Mouse (Mus musculus) CH12.LX (cell line): Measurements from ENCODE around the gene Spib. TPM values are rescaled to one million over a fixed set of nuclear protein-coding genes. Genes with fewer than 3 reads are reported as not detected.

ENCODE experiments used
- DNase-seq: peaks from one replicate; pipeline ENCODE4 v3.0.0-alpha.2; 2013; ENCODE audit errors: extremely low read depth
- H3K27ac ChIP-seq: 2 replicates; pipeline ENCODE4 v1.5.1; 2012; ENCODE audit warnings: low read depth, mild to moderate bottlenecking, control low read depth, moderate library complexity; ENCODE audit not compliant: insufficient read depth
- H3K27me3 ChIP-seq: replicated peaks from 2 replicates; pipeline ENCODE3; 2012; ENCODE audit warnings: inconsistent platforms
- H3K36me3 ChIP-seq, 2 experiments: replicated peaks in 1 of 2; 2 replicates each; pipeline versions ENCODE3 to v1.6.1; 2012; ENCODE audit warnings: inconsistent platforms in 1 of 2, low read length in 1 of 2, mild to moderate bottlenecking in 1 of 2, mixed read lengths in 1 of 2, moderate library complexity in 1 of 2; ENCODE audit not compliant: control insufficient read depth in 1 of 2, insufficient read depth in 1 of 2
- H3K4me1 ChIP-seq, 2 experiments: 2 replicates each; pipeline ENCODE4 v1.6.1; 2012; ENCODE audit warnings: inconsistent platforms in 1 of 2, moderate library complexity in 1 of 2; ENCODE audit not compliant: insufficient read depth in 2 of 2, control insufficient read depth in 1 of 2
- H3K4me2 ChIP-seq: 2 replicates; pipeline ENCODE4 v1.6.1; 2012; ENCODE audit warnings: low read depth, mild to moderate bottlenecking, control low read depth; ENCODE audit not compliant: poor library complexity, insufficient read depth, severe bottlenecking
- H3K4me3 ChIP-seq, 3 experiments: fragments of 150-350 bp in 1 of 3; sonication (generic) in 1 of 3; replicated peaks in 1 of 3; 2 replicates each; pipeline versions ENCODE3 to v1.5.1; 2011 to 2012; ENCODE audit warnings: low read depth in 2 of 3, low read length in 2 of 3, mild to moderate bottlenecking in 2 of 3, moderate library complexity in 2 of 3, control low read depth in 1 of 3, improper control_type of control experiment in 1 of 3, inconsistent platforms in 1 of 3, mixed read lengths in 1 of 3; ENCODE audit not compliant: poor library complexity in 1 of 3
- H3K79me2 ChIP-seq: replicated peaks from 2 replicates; pipeline ENCODE4 v1.6.1; 2012; ENCODE audit warnings: mild to moderate bottlenecking, moderate library complexity; ENCODE audit not compliant: control insufficient read depth, poor library complexity, insufficient read depth, severe bottlenecking; ENCODE audit errors: extremely low read depth
- H3K9ac ChIP-seq: 2 replicates; pipeline ENCODE4 v1.6.1; 2012; ENCODE audit warnings: low read depth, mild to moderate bottlenecking, control low read depth, moderate library complexity; ENCODE audit not compliant: insufficient read depth
- H3K9me3 ChIP-seq: replicated peaks from 2 replicates; pipeline ENCODE3; 2012; ENCODE audit warnings: low read length, inconsistent platforms, mixed read lengths
- BHLHE40 ChIP-seq: IDR thresholded peaks from 2 replicates; pipeline ENCODE4 v1.6.1; 2011; ENCODE audit warnings: mild to moderate bottlenecking, low read depth, low read length, improper control_type of control experiment
- CHD1 ChIP-seq: IDR thresholded peaks from 2 replicates; pipeline ENCODE4 v1.6.1; 2012; ENCODE audit warnings: low read depth, low read length, improper control_type of control experiment, inconsistent platforms
- CHD2 ChIP-seq: IDR thresholded peaks from 2 replicates; pipeline ENCODE4 v1.6.1; 2011; ENCODE audit warnings: low read length, improper control_type of control experiment
- CTCF ChIP-seq, 2 experiments: IDR thresholded peaks in 1 of 2; conservative IDR thresholded peaks in 1 of 2; 2 replicates each; pipeline ENCODE4 v1.5.1; 2011 to 2012; ENCODE audit warnings: low read depth in 2 of 2, low read length in 2 of 2, improper control_type of control experiment in 1 of 2, inconsistent platforms in 1 of 2, mild to moderate bottlenecking in 1 of 2, moderate library complexity in 1 of 2
- E2F4 ChIP-seq: IDR thresholded peaks from 2 replicates; pipeline ENCODE4 v1.6.1; 2011; ENCODE audit warnings: low read depth, low read length, improper control_type of control experiment; ENCODE audit not compliant: insufficient replicate concordance
- ELF1 ChIP-seq: IDR thresholded peaks from 2 replicates; pipeline ENCODE4 v1.6.1; 2014; ENCODE audit warnings: low read depth, mild to moderate bottlenecking, inconsistent platforms, low read length, improper control_type of control experiment
- EP300 ChIP-seq: IDR thresholded peaks from 2 replicates; pipeline ENCODE4 v1.6.1; 2011; ENCODE audit warnings: low read length, improper control_type of control experiment
- ETS1 ChIP-seq: conservative IDR thresholded peaks from 2 replicates; pipeline ENCODE4 v1.6.1; 2012; ENCODE audit warnings: low read depth, mild to moderate bottlenecking, inconsistent platforms, low read length, improper control_type of control experiment, moderate library complexity
- GABPA ChIP-seq: IDR thresholded peaks from 2 replicates; pipeline ENCODE4 v1.6.1; 2012; ENCODE audit warnings: low read depth, low read length, improper control_type of control experiment, inconsistent platforms; ENCODE audit not compliant: insufficient replicate concordance
- HCFC1 ChIP-seq: IDR thresholded peaks from 2 replicates; pipeline ENCODE4 v1.6.1; 2012; ENCODE audit warnings: low read depth, mild to moderate bottlenecking, inconsistent platforms, low read length, improper control_type of control experiment
- IRF4 ChIP-seq: IDR thresholded peaks from 2 replicates; pipeline ENCODE4 v1.6.1; 2014; ENCODE audit warnings: low read depth, mild to moderate bottlenecking, inconsistent platforms, low read length, improper control_type of control experiment
- JUN ChIP-seq: IDR thresholded peaks from 2 replicates; pipeline ENCODE4 v1.6.1; 2011; ENCODE audit warnings: low read depth, mild to moderate bottlenecking, low read length, improper control_type of control experiment, moderate library complexity; ENCODE audit not compliant: insufficient read depth
- JUND ChIP-seq: conservative IDR thresholded peaks from 2 replicates; pipeline ENCODE4 v1.6.1; 2011; ENCODE audit warnings: low read depth, low read length, improper control_type of control experiment
- KAT2A ChIP-seq: IDR thresholded peaks from 2 replicates; pipeline ENCODE4 v1.6.1; 2012; ENCODE audit warnings: low read length, improper control_type of control experiment, inconsistent platforms; ENCODE audit not compliant: insufficient replicate concordance
- MAFK ChIP-seq: IDR thresholded peaks from 2 replicates; pipeline ENCODE4 v1.6.1; 2011; ENCODE audit warnings: low read length, improper control_type of control experiment; ENCODE audit not compliant: insufficient replicate concordance
- MAX ChIP-seq: IDR thresholded peaks from 2 replicates; pipeline ENCODE4 v1.6.1; 2011; ENCODE audit warnings: low read length, improper control_type of control experiment
- MAZ ChIP-seq: IDR thresholded peaks from 2 replicates; pipeline ENCODE4 v1.6.1; 2012; ENCODE audit warnings: low read depth, mild to moderate bottlenecking, inconsistent platforms, low read length, improper control_type of control experiment, moderate library complexity
- MEF2A ChIP-seq: IDR thresholded peaks from 2 replicates; pipeline ENCODE4 v1.6.1; 2014; ENCODE audit warnings: low read depth, mild to moderate bottlenecking, inconsistent platforms, low read length, improper control_type of control experiment, borderline replicate concordance
- MYC ChIP-seq: IDR thresholded peaks from 2 replicates; pipeline ENCODE4 v1.6.1; 2011; ENCODE audit warnings: low read depth, mild to moderate bottlenecking, improper control_type of control experiment, low read length
- NELFE ChIP-seq: IDR thresholded peaks from 2 replicates; pipeline ENCODE4 v1.6.1; 2011; ENCODE audit warnings: low read depth, low read length, improper control_type of control experiment
- PAX5 ChIP-seq: IDR thresholded peaks from 2 replicates; pipeline ENCODE4 v1.6.1; 2012; ENCODE audit warnings: low read length, inconsistent platforms, mixed read lengths
- POLR2A ChIP-seq: IDR thresholded peaks from 2 replicates; pipeline ENCODE4 v1.6.1; 2011; ENCODE audit warnings: low read depth, mild to moderate bottlenecking, improper control_type of control experiment, low read length
- POLR2AphosphoS2 ChIP-seq: IDR thresholded peaks from 2 replicates; pipeline ENCODE4 v1.6.1; 2011; ENCODE audit warnings: low read depth, low read length, improper control_type of control experiment
- RAD21 ChIP-seq: IDR thresholded peaks from 2 replicates; pipeline ENCODE4 v1.6.1; 2011; ENCODE audit warnings: low read depth, mild to moderate bottlenecking, low read length, improper control_type of control experiment, moderate library complexity
- SIN3A ChIP-seq: IDR thresholded peaks from 2 replicates; pipeline ENCODE4 v1.6.1; 2012; ENCODE audit warnings: low read length, improper control_type of control experiment, inconsistent platforms
- SMC3 ChIP-seq: IDR thresholded peaks from 2 replicates; pipeline ENCODE4 v1.6.1; 2011; ENCODE audit warnings: low read depth, low read length, improper control_type of control experiment
- TBP ChIP-seq: conservative IDR thresholded peaks from 2 replicates; pipeline ENCODE4 v1.6.1; 2011; ENCODE audit warnings: low read depth, low read length, improper control_type of control experiment
- TCF12 ChIP-seq: IDR thresholded peaks from 2 replicates; pipeline ENCODE4 v1.6.1; 2014; ENCODE audit warnings: low read depth, mild to moderate bottlenecking, inconsistent platforms, low read length, improper control_type of control experiment
- UBTF ChIP-seq: IDR thresholded peaks from 2 replicates; pipeline ENCODE4 v1.6.1; 2012; ENCODE audit warnings: low read depth, mild to moderate bottlenecking, inconsistent platforms, low read length, improper control_type of control experiment, moderate library complexity
- USF2 ChIP-seq: conservative IDR thresholded peaks from 2 replicates; pipeline ENCODE4 v1.6.1; 2011; ENCODE audit warnings: low read depth, low read length, improper control_type of control experiment
- ZC3H11A ChIP-seq: IDR thresholded peaks from 2 replicates; pipeline ENCODE4 v1.6.1; 2012; ENCODE audit warnings: low read depth, mild to moderate bottlenecking, inconsistent platforms, low read length, improper control_type of control experiment
- ZKSCAN1 ChIP-seq: IDR thresholded peaks from 2 replicates; pipeline ENCODE4 v1.6.1; 2012; ENCODE audit warnings: low read depth, inconsistent platforms, low read length, improper control_type of control experiment, borderline replicate concordance
- ZMIZ1 ChIP-seq: IDR thresholded peaks from 2 replicates; pipeline ENCODE4 v1.6.1; 2012; ENCODE audit warnings: low read depth, mild to moderate bottlenecking, inconsistent platforms, low read length, improper control_type of control experiment
- ZNF384 ChIP-seq: IDR thresholded peaks from 2 replicates; pipeline ENCODE4 v1.6.1; 2012; ENCODE audit warnings: low read depth, low read length, improper control_type of control experiment, inconsistent platforms
- dilution Hi-C: fragments of 300-500 bp; cut with MboI; formaldehyde crosslinking; loops from 2 replicates; pipeline ENCODE4 v1.14.3; 2020; ENCODE audit warnings: low sequenced_read_pairs; ENCODE audit not compliant: extremely low pct_unique_long_range_greater_than_20kb, extremely low pct_ligation_motif_present
- in situ Hi-C: fragments of 300-500 bp; cut with MboI; formaldehyde crosslinking; loops from 3 replicates; pipeline ENCODE4 v1.14.3; 2019; ENCODE audit warnings: low sequenced_read_pairs, low pct_ligation_motif_present, low pct_unique_long_range_greater_than_20kb, mixed read lengths
- polyA plus RNA-seq: library from polyadenylated mRNA; unstranded; fragments of >175 nt; gene quantifications from 2 replicates; pipeline ENCODE4 v1.2.1, GENCODE M21; 2012; ENCODE audit warnings: low read depth; ENCODE audit not compliant: insufficient read length
- total RNA-seq, 2 experiments: library from RNA; depleted of rRNA; stranded (reverse); fragments of 300-350 nt in 1 of 2; fragments of >200 nt in 1 of 2; gene quantifications; 2 replicates each; pipeline ENCODE4 v1.2.3; 2012 to 2014

Gene Spib
- total and polyA plus RNA-seq, 3 experiments = 194 to 336 (median 200) TPM

GRCm38 (mm10) chr7:44548497-44549087 is 16.7 kb upstream of the Spib start, which contains the start of gene Pold1 (continued):
- TF ChIP-seq SMC3 = peak; percentile 99
- TF ChIP-seq CHD2 = no peak; the same call in 1 of the 2 replicates
- no peak for TF ChIP-seq ZNF384
- no peak for TF ChIP-seq JUN
- TF ChIP-seq MYC = peak; percentile 76
- no peak for TF ChIP-seq PAX5
- TF ChIP-seq UBTF = no peak
- TF ChIP-seq ELF1 = peak; percentile 79
- TF ChIP-seq POLR2A = peak; percentile 69; the same call in 1 of the 2 replicates
- no peak for TF ChIP-seq ZKSCAN1
- peak; percentile 65 for TF ChIP-seq MAX
- TF ChIP-seq HCFC1 = peak; percentile 71
- peak; percentile 90 for TF ChIP-seq ZC3H11A

- Histone ChIP-seq H3K9ac (peak overlapping the region; percentile 79; the same call in 1 of the 2 replicates), H3K4me1 (peaks cover 12 to 49% of the 10 kb centered on the region in 2 experiments), H3K4me3 (peak overlapping the region; percentile 41 to 82 (median 70)), H3K4me2 (peak overlapping the region; percentile 52), H3K27me3 (no peaks in the 10 kb centered on the region), H3K27ac (peak overlapping the region; percentile 4; the same call in 1 of the 2 replicates), H3K79me2 (peaks cover 10% of the 10 kb centered on the region; the same call in 1 of the 2 replicates), H3K9me3 (peaks cover 3% of the 10 kb centered on the region), H3K36me3 (peaks cover 37 to 63% of the 10 kb centered on the region in 2 experiments)
- in situ Hi-C loops (no loop called here), dilution Hi-C loops (no loop called here)
- DNase-seq = peak; percentile 90
- TF ChIP-seq E2F4 (no peak), IRF4 (peak; percentile 86), UBTF (no peak), ZKSCAN1 (no peak), CHD1 (no peak), ZC3H11A (no peak), USF2 (no peak), SMC3 (no peak), BHLHE40 (peak; percentile 69), CTCF (conservative IDR thresholded peaks at IDR 0.05 in 1 of 2, IDR thresholded peaks at IDR 0.05 in 1 of 2; ENCODE audit: low read depth in 2 of 2, low read length in 2 of 2) (no peak), ZMIZ1 (peak; percentile 52; the same call in 1 of the 2 replicates), POLR2AphosphoS2 (no peak), POLR2A (peak; percentile 16; the same call in 1 of the 2 replicates), PAX5 (no peak), EP300 (peak; percentile 92), SIN3A (0 out of 2 replicates have a peak, but pooled peaks have one; percentile 48), MEF2A (peak; percentile 76; the same call in 1 of the 2 replicates), TCF12 (peak; percentile 97), MAZ (no peak), JUN (no peak), RAD21 (peak; percentile 6; the same call in 1 of the 2 replicates), GABPA (no peak), NELFE (no peak), ZNF384 (no peak), JUND (no peak), MAX (no peak), MAFK (no peak), TBP (no peak), CHD2 (peak; percentile 70; the same call in 1 of the 2 replicates), HCFC1 (no peak), MYC (no peak), KAT2A (peak; percentile 80; the same call in 1 of the 2 replicates), ETS1 (peak; percentile 91)
These were observed 15.9 kb upstream of the Spib start for GRCm38 (mm10) chr7:44547725-44548124.
